Mouse (Mus musculus) MEL (cell line): ENCODE results near the gene Msl1. TPM values are rescaled to one million over a fixed set of nuclear protein-coding genes. Genes with fewer than 3 reads are reported as not detected.

Experiments used
- DNase-seq: peaks from one replicate; pipeline ENCODE4 v3.0.0; 2011; ENCODE audit warnings: low read depth, low spot score
- H3K27ac ChIP-seq: 2 replicates; pipeline ENCODE4 v1.5.1; 2012; ENCODE audit warnings: low read depth, mild to moderate bottlenecking, control low read depth, low read length, moderate library complexity; ENCODE audit not compliant: control insufficient read depth
- H3K27me3 ChIP-seq, 2 experiments: fragments of 150-350 bp in 1 of 2; sonication (generic) in 1 of 2; 2 replicates each; pipeline ENCODE4 v1.6.1; 2012; ENCODE audit warnings: low read length in 2 of 2, mild to moderate bottlenecking in 2 of 2, improper control_type of control experiment in 1 of 2, moderate library complexity in 1 of 2; ENCODE audit not compliant: insufficient read depth in 2 of 2, control insufficient read depth in 1 of 2
- H3K36me3 ChIP-seq, 2 experiments: 2 replicates each; pipeline ENCODE4 v1.6.1; 2012 to 2014; ENCODE audit warnings: low read length in 2 of 2, improper control_type of control experiment in 1 of 2, inconsistent platforms in 1 of 2, mild to moderate bottlenecking in 1 of 2; ENCODE audit not compliant: insufficient read depth in 2 of 2, control insufficient read depth in 1 of 2
- H3K4me1 ChIP-seq, 2 experiments: fragments of 150-350 bp in 1 of 2; sonication (generic) in 1 of 2; 2 replicates each; pipeline ENCODE4 v1.6.1; 2012; ENCODE audit warnings: low read length in 2 of 2, improper control_type of control experiment in 1 of 2, mild to moderate bottlenecking in 1 of 2; ENCODE audit not compliant: insufficient read depth in 2 of 2, control insufficient read depth in 1 of 2
- H3K4me3 ChIP-seq, 2 experiments: fragments of 150-350 bp in 1 of 2; sonication (generic) in 1 of 2; 2 replicates each; pipeline ENCODE4 v1.5.1; 2012; ENCODE audit warnings: low read depth in 2 of 2, low read length in 2 of 2, mild to moderate bottlenecking in 2 of 2, moderate library complexity in 2 of 2, control low read depth in 1 of 2, improper control_type of control experiment in 1 of 2; ENCODE audit not compliant: control insufficient read depth in 1 of 2, insufficient read depth in 1 of 2
- H3K79me2 ChIP-seq: 2 replicates; pipeline ENCODE4 v1.6.1; 2012; ENCODE audit warnings: mild to moderate bottlenecking, low read length, moderate library complexity; ENCODE audit not compliant: control insufficient read depth, poor library complexity, insufficient read depth
- H3K9ac ChIP-seq: 2 replicates; pipeline ENCODE4 v1.6.1; 2012; ENCODE audit warnings: low read depth, mild to moderate bottlenecking, control low read depth, low read length, moderate library complexity; ENCODE audit not compliant: control insufficient read depth, poor library complexity, severe bottlenecking
- H3K9me3 ChIP-seq: fragments of 150-350 bp; sonication (generic); replicated peaks from 2 replicates; pipeline ENCODE4 v1.6.1; 2012; ENCODE audit warnings: mild to moderate bottlenecking, low read length, improper control_type of control experiment, moderate library complexity; ENCODE audit not compliant: insufficient read depth
- CHD1 ChIP-seq: IDR thresholded peaks from 2 replicates; pipeline ENCODE4 v1.6.1; 2012; ENCODE audit warnings: low read depth, mild to moderate bottlenecking, inconsistent platforms, low read length, improper control_type of control experiment
- ELF1 ChIP-seq: IDR thresholded peaks from 2 replicates; pipeline ENCODE4 v1.6.1; 2014; ENCODE audit warnings: low read depth, mild to moderate bottlenecking, inconsistent platforms, low read length, improper control_type of control experiment, moderate library complexity
- ETS1 ChIP-seq: IDR thresholded peaks from 2 replicates; pipeline ENCODE4 v1.6.1; 2012; ENCODE audit warnings: low read depth, mild to moderate bottlenecking, inconsistent platforms, low read length, improper control_type of control experiment, moderate library complexity
- GATA1 ChIP-seq: IDR thresholded peaks from 2 replicates; pipeline ENCODE4 v1.6.1; 2011; ENCODE audit warnings: low read depth, low read length, improper control_type of control experiment
- KAT2A ChIP-seq: conservative IDR thresholded peaks from 2 replicates; pipeline ENCODE4 v1.6.1; 2012; ENCODE audit warnings: low read depth, low read length, improper control_type of control experiment, inconsistent platforms
- MEF2A ChIP-seq: IDR thresholded peaks from 2 replicates; pipeline ENCODE4 v1.6.1; 2014; ENCODE audit warnings: low read depth, mild to moderate bottlenecking, inconsistent platforms, low read length, improper control_type of control experiment; ENCODE audit not compliant: poor library complexity, insufficient replicate concordance, severe bottlenecking; ENCODE audit errors: extremely low read depth
- MYC ChIP-seq: IDR thresholded peaks from 2 replicates; pipeline ENCODE4 v1.6.1; 2011; ENCODE audit warnings: low read depth, mild to moderate bottlenecking, low read length, improper control_type of control experiment, moderate library complexity
- NELFE ChIP-seq: IDR thresholded peaks from 2 replicates; pipeline ENCODE4 v1.6.1; 2011; ENCODE audit warnings: low read depth, low read length, improper control_type of control experiment
- POLR2A ChIP-seq, 2 experiments: IDR thresholded peaks; 2 replicates each; pipeline ENCODE4 v1.6.1; 2011 to 2012; ENCODE audit warnings: low read length in 2 of 2, mild to moderate bottlenecking in 2 of 2, control low read depth in 1 of 2, improper control_type of control experiment in 1 of 2, low read depth in 1 of 2, moderate library complexity in 1 of 2; ENCODE audit not compliant: control insufficient read depth in 1 of 2, insufficient read depth in 1 of 2, poor library complexity in 1 of 2
- POLR2AphosphoS2 ChIP-seq: IDR thresholded peaks from 2 replicates; pipeline ENCODE4 v1.6.1; 2011; ENCODE audit warnings: low read length, improper control_type of control experiment
- POLR2AphosphoS5 ChIP-seq: IDR thresholded peaks from 2 replicates; pipeline ENCODE4 v1.6.1; 2012; ENCODE audit warnings: low read depth, borderline replicate concordance, mild to moderate bottlenecking, inconsistent platforms, low read length, moderate library complexity, mixed read lengths
- SIN3A ChIP-seq: IDR thresholded peaks from 2 replicates; pipeline ENCODE4 v1.6.1; 2012; ENCODE audit warnings: low read length, improper control_type of control experiment, inconsistent platforms
- SMC3 ChIP-seq: IDR thresholded peaks from 2 replicates; pipeline ENCODE4 v1.6.1; 2011; ENCODE audit warnings: low read depth, low read length, improper control_type of control experiment
- TAL1 ChIP-seq: IDR thresholded peaks from 2 replicates; pipeline ENCODE4 v1.6.1; 2012; ENCODE audit warnings: mild to moderate bottlenecking, inconsistent platforms, low read length, moderate library complexity, mixed read lengths
- USF2 ChIP-seq, 2 experiments: IDR thresholded peaks; 2 replicates each; pipeline ENCODE4 v1.6.1; 2011 to 2012; ENCODE audit warnings: improper control_type of control experiment in 2 of 2, low read length in 2 of 2, borderline replicate concordance in 1 of 2, inconsistent platforms in 1 of 2, low read depth in 1 of 2, mild to moderate bottlenecking in 1 of 2; ENCODE audit not compliant: insufficient read depth in 1 of 2
- ZC3H11A ChIP-seq: IDR thresholded peaks from 2 replicates; pipeline ENCODE4 v1.6.1; 2012; ENCODE audit warnings: low read depth, mild to moderate bottlenecking, inconsistent platforms, low read length, improper control_type of control experiment
- ZKSCAN1 ChIP-seq: IDR thresholded peaks from 2 replicates; pipeline ENCODE4 v1.6.1; 2012; ENCODE audit warnings: low read depth, mild to moderate bottlenecking, inconsistent platforms, low read length, improper control_type of control experiment, moderate library complexity
- ZMIZ1 ChIP-seq: IDR thresholded peaks from 2 replicates; pipeline ENCODE4 v1.6.1; 2012; ENCODE audit warnings: low read depth, mild to moderate bottlenecking, inconsistent platforms, low read length, improper control_type of control experiment, moderate library complexity
- ZNF384 ChIP-seq: IDR thresholded peaks from 2 replicates; pipeline ENCODE4 v1.6.1; 2012; ENCODE audit warnings: low read depth, mild to moderate bottlenecking, inconsistent platforms, low read length, improper control_type of control experiment
- polyA plus RNA-seq, 2 experiments: library from polyadenylated mRNA; stranded (reverse) in 1 of 2; unstranded in 1 of 2; fragments of >175 nt in 1 of 2; fragments of >200 nt in 1 of 2; gene quantifications; 2 replicates each; pipeline versions ENCODE4 v1.2.1 to v1.2.4; 2012; ENCODE audit warnings: low replicate concordance in 2 of 2, low read depth in 1 of 2; ENCODE audit not compliant: insufficient read length in 2 of 2, insufficient read depth in 1 of 2, missing spikeins in 1 of 2
- total RNA-seq: library from RNA; depleted of rRNA; stranded (reverse); fragments of 300-350 nt; gene quantifications from 2 replicates; pipeline ENCODE4 v1.2.3, GENCODE M21; 2012

The Msl1 gene
- total and polyA plus RNA-seq, 3 experiments = 37.1 to 49.4 TPM; not detected in 1

- Histone ChIP-seq H3K9me3 (no peaks in the 10 kb centered on the region), H3K36me3 (no peaks in the 10 kb centered on the region), H3K27me3 (no peaks in the 10 kb centered on the region), H3K79me2 (no peaks in the 10 kb centered on the region), H3K4me3 (no peak overlapping the region), H3K9ac (no peak overlapping the region), H3K4me1 (no peaks in the 10 kb centered on the region), H3K27ac (no peak overlapping the region)
- DNase-seq = no peak
- TF ChIP-seq SIN3A = no peak
- TF ChIP-seq MYC = no peak
- no peak for TF ChIP-seq POLR2A (IDR thresholded peaks at IDR 0.05; ENCODE audit: control insufficient read depth in 1 of 2, insufficient read depth in 1 of 2, low read depth in 1 of 2, low read length in 2 of 2, poor library complexity in 1 of 2)
- no peak for TF ChIP-seq ZC3H11A
- TF ChIP-seq ZKSCAN1 = no peak
- no peak for TF ChIP-seq ETS1
- TF ChIP-seq ZNF384 = no peak
These were observed 50.7 kb downstream of the Msl1 start for GRCm38 (mm10) chr11:98846016-98846415.

DNA sequence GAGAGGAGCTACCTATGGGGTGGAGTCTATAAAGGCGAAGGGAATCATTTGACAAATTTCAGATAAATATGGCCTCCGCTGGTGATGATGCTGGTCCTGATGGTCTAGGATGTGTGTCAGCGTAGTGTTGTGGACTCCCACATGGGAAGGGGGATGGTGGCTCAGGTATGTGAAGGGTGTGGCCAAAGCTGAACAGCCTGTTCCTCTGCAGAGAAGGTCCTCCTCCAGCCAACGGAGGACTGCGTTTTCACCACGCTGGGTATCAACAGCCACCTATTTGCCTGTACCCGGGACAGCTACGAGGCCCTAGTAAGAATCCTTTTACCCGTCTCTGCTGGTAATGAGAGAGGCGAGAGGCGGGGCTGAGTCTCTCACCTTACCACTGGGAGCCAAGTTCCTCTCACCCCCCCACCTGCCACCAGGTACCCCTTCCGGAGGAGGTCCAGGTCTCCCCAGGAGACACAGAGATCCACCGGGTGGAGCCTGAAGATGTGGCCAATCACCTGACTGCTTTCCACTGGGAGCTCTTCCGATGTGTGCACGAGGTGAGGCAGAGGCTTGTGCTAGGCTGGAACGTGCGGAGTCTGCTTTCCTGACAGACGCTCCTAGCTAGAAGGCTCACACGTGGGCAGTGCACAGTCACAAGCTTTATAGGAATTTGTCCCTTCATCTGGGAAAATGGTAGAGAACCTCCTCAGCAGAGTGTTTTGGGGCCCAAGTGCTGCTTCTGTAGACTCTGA, 51.7 kb downstream of the Msl1 start:
- Histone ChIP-seq H3K27ac (no peak overlapping the region), H3K27me3 (no peaks in the 10 kb centered on the region), H3K4me3 (no peak overlapping the region), H3K79me2 (no peaks in the 10 kb centered on the region), H3K9me3 (no peaks in the 10 kb centered on the region), H3K36me3 (no peaks in the 10 kb centered on the region), H3K9ac (no peak overlapping the region), H3K4me1 (no peaks in the 10 kb centered on the region)
- TF ChIP-seq KAT2A (no peak), POLR2AphosphoS2 (no peak), USF2 (IDR thresholded peaks at IDR 0.05; ENCODE audit: borderline replicate concordance in 1 of 2, insufficient read depth in 1 of 2, low read depth in 1 of 2, low read length in 2 of 2) (no peak), TAL1 (no peak), GATA1 (no peak), ELF1 (no peak), POLR2AphosphoS5 (no peak), ZMIZ1 (no peak), SMC3 (no peak), ZNF384 (no peak), MEF2A (no peak), CHD1 (no peak), NELFE (no peak), ETS1 (no peak)
- DNase-seq = no peak
